ENCODE assay signal across 9 mouse cellular contexts in genomic region chr11:45881683-45882068, GRCm38 (mm10). TPM values are rescaled to one million over a fixed set of nuclear protein-coding genes. Genes with fewer than 3 reads are reported as not detected.
DNase-seq lines count a peak whose midpoint lies in the region; ATAC-seq lines count a peak whose summit lies in the region.
"Had no signal": no experiment of that assay in that cellular context is flagged by ENCODE, and none has a peak within 500 bp of the region (broad histone marks: within the 10 kb centered on the region; RNA-seq: fewer than 3 reads in every experiment).

No protein-coding gene starts in this region.

- peaks cover 12 to 40% of the 10 kb centered on the region in 2 experiments for H3K4me1 ChIP-seq in heart, embryonic 14.5 days (ENCODE audit: control insufficient read depth in 2 of 2, insufficient read depth in 2 of 2, low read length in 2 of 2)
- peaks cover 41% of the 10 kb centered on the region for H3K4me1 ChIP-seq in forebrain, embryonic 12.5 days
- H3K4me1 ChIP-seq in limb, embryonic 15.5 days, result peaks cover 33% of the 10 kb centered on the region

- H3K36me3 ChIP-seq in heart, embryonic 14.5 days (ENCODE audit: control insufficient read depth, insufficient read depth, low read length), result peaks cover 24% of the 10 kb centered on the region
- no peaks in the 10 kb centered on the region for H3K36me3 ChIP-seq in forebrain, embryonic 12.5 days (replicated peaks)
- H3K36me3 ChIP-seq in limb, embryonic 15.5 days, result peaks cover 15% of the 10 kb centered on the region

- H3K27ac ChIP-seq in heart, embryonic 14.5 days (replicated peaks in 1 of 2; ENCODE audit: control insufficient read depth in 1 of 2, insufficient read depth in 1 of 2, low read depth in 2 of 2, low read length in 2 of 2), result peak overlapping the region; percentile 50 to 63; a peak in 3 of 4 replicates
- peak overlapping the region; percentile 68 for H3K27ac ChIP-seq in forebrain, embryonic 12.5 days
- peak overlapping the region; percentile 71 for H3K27ac ChIP-seq in limb, embryonic 15.5 days

- ATAC-seq in heart, embryonic 14.5 days (ENCODE audit: insufficient number of reproducible peaks, insufficient read depth, low FRiP score, low read depth), result no peak
- peak; percentile 75 for ATAC-seq in forebrain, embryonic 12.5 days (ENCODE audit: low FRiP score)
- no peak for ATAC-seq in limb, embryonic 15.5 days (ENCODE audit: insufficient number of reproducible peaks, low FRiP score, low TSS enrichment, low read depth)
- no peak for ATAC-seq in activated CD4-positive, CD25-positive, alpha-beta regulatory T cell, adult 4 months

- no peaks in the 10 kb centered on the region for H3K9me3 ChIP-seq in heart, embryonic 14.5 days (ENCODE audit: control insufficient read depth, low read length)
- H3K9me3 ChIP-seq in forebrain, embryonic 12.5 days, result no peaks in the 10 kb centered on the region
- H3K9me3 ChIP-seq in limb, embryonic 15.5 days, result no peaks in the 10 kb centered on the region

- 27% methylated on average over 5 of the region's 5 CpGs for WGBS in heart, embryonic 14.5 days
- WGBS in forebrain, embryonic 12.5 days, result 26% methylated on average over 5 of the region's 5 CpGs
- WGBS in limb, embryonic 15.5 days, result 20% methylated on average over 5 of the region's 5 CpGs

- H3K4me3 ChIP-seq in heart, embryonic 14.5 days (ENCODE audit: control insufficient read depth in 1 of 2, insufficient read depth in 1 of 2, low read depth in 1 of 2, low read length in 2 of 2), result no peak overlapping the region
- no peak overlapping the region for H3K4me3 ChIP-seq in forebrain, embryonic 12.5 days (replicated peaks)
- no peak overlapping the region for H3K4me3 ChIP-seq in limb, embryonic 15.5 days
- H3K4me3 ChIP-seq: erythroblast, embryonic 14.5 days had no signal

- no peak for DNase-seq in heart, adult 9 months (ENCODE audit: low spot score in 2 of 2)
- DNase-seq in 3T3-L1 (ENCODE audit: low read depth, low spot score), result peak; percentile 62
- no peak for DNase-seq in thymus, postnatal 0 days (ENCODE audit: low spot score)
- DNase-seq in urinary bladder, adult 2 months (ENCODE audit: low spot score), result no peak

- no peak overlapping the region for H3K4me2 ChIP-seq in heart, embryonic 14.5 days (ENCODE audit: low read length)
- no peak overlapping the region for H3K4me2 ChIP-seq in forebrain, embryonic 12.5 days
- H3K4me2 ChIP-seq in limb, embryonic 15.5 days, result no peak overlapping the region

- no peaks in the 10 kb centered on the region for H3K27me3 ChIP-seq in heart, embryonic 14.5 days (ENCODE audit: control insufficient read depth, insufficient read depth, low read length)
- no peaks in the 10 kb centered on the region for H3K27me3 ChIP-seq in forebrain, embryonic 12.5 days
- no peaks in the 10 kb centered on the region for H3K27me3 ChIP-seq in limb, embryonic 15.5 days

- H3K9ac ChIP-seq in heart, embryonic 14.5 days (ENCODE audit: low read length), result peak overlapping the region; percentile 30; the same call in 1 of the 2 replicates
- H3K9ac ChIP-seq in forebrain, embryonic 12.5 days, result no peak overlapping the region
- H3K9ac ChIP-seq in limb, embryonic 15.5 days, result no peak overlapping the region

RNA-seq across cellular contexts. Expression of gene Clint1, which starts 29.8 kb away (rescaled TPM):
- 47.3 and 48.7 TPM in 2 replicates for polyA plus RNA-seq in heart, embryonic 14.5 days (2014; fragmentation: Nextera tagmentation; extraction: Ambion mirVana)
- polyA plus RNA-seq in forebrain, embryonic 12.5 days (2016; fragmentation: Nextera tagmentation; extraction: Ambion mirVana), result 76.0 and 77.9 TPM in 2 replicates
- polyA plus RNA-seq in limb, embryonic 15.5 days (2015; fragmentation: Nextera tagmentation; extraction: Ambion mirVana), result 72.7 and 84.5 TPM in 2 replicates
- 60.0 and 68.2 TPM in 2 replicates for polyA plus RNA-seq in thymus, postnatal 0 days (2015; fragmentation: Nextera tagmentation; extraction: Ambion mirVana)
- polyA plus RNA-seq in activated CD4-positive, CD25-positive, alpha-beta regulatory T cell, adult 4 months (2017; shearing (Covaris generic)), result 10 to 100 TPM; 45.4 to 47.0 TPM
- 72.0 and 74.3 TPM in 2 replicates for polyA plus RNA-seq in urinary bladder, adult 2 months (2012; rRNA removed)
